Mouse (Mus musculus): Measurements from ENCODE around the gene Csf1.

GRCm38 (mm10) chr3:107738620-107739019 lies 21.6 kb downstream of the Csf1 start:
- TF ChIP-seq POLR2A (IDR thresholded peaks at IDR 0.05; ENCODE audit: low read depth, low read length), result no peak
- TF ChIP-seq CTCF (IDR thresholded peaks at IDR 0.05; ENCODE audit: extremely low read depth, insufficient read depth, insufficient read length, insufficient replicate concordance), result no peak
